Mouse (Mus musculus): Measurements from ENCODE around the gene Pirb.
"Not testable (repeated sequence)": the region's sequence is repeated elsewhere in the genome, so short reads cannot be mapped to it uniquely, and the experiment has no call there.

The Pirb gene

DNA sequence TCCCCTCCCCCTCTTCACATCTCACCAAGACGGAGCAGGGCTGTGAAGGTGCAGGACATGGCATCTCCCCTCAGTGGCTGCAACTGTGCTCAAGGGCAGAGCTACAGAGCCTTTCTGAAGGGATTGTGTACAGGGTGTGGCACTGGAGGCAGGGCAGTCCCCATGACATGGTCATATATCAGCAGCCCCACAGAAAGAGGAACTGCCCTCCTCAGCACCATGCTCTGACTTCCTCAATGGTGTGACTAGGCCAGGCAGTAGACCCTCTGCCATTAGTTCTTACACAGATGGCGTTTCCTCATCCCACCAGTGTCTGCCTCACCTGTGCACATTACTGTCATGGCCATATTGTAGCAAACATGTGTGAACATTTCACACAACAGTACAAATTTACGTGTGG is at the start of gene Pirb:
Pirb (minus strand) TSS at position 124 of the 400 bp plus-strand sequence.
- not testable (repeated sequence) for DNase-seq

DNA sequence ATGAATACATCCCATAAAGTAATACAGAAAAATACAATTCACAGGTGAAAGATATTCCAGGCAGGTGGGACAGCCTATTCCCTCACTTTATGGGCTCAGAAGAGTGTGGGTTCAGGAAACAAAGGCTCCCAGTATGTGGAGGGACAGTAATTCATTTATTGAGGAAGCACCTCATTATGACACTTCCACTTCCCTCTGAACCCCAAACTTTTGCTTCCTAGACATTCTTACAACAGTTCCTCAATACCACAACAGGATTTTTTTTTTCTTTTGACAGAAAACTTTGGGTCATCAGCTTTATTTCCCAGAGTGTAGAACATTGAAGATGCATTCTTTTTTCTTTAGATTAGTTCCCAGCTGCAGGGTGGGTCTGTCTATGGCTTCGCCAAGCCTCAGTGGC is 12.5 kb upstream of the Pirb start:
- not testable (repeated sequence) for DNase-seq

DNA sequence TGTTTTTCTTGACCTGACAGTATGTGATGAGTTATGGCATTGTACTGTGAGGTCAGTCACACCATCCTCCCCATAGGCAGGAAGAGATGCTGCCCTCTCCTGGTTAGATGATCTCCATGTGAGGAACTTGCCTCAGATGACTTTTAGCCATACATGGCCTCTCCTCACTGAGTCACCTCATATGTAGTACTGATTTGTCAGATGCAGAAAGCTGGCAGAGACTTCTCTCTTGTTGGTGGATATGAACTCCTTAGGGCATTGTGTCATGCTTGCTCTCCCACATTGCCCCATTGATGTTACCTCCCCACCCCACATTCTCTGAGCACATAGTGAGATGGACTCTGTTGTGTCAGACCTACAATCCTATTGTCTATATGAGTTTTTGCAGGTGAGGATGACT is 5.3 kb upstream of the Pirb start:
- DNase-seq = not testable (repeated sequence)

DNA sequence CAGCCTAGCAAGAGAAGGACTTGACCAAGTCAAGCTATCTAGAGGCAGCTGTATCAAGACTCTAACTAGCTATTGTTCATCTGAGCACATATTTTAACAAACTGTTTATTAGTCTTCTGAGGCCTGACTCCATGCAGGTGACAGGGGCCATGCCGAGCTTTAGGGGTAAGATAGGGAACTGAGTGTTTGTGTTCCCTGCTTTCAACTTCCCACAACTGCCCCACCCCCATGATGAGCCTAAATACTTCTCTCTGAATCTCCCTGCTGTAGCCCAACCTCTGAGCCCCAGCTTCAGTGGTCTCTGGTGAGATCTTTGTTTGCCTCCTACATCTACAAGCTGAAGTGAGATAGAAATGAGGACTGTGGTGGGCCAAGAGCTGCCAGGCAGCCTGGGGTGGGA is 4.9 kb downstream of the Pirb start:
- DNase-seq = peak in 1 of 2 experiments; percentile 21

DNA sequence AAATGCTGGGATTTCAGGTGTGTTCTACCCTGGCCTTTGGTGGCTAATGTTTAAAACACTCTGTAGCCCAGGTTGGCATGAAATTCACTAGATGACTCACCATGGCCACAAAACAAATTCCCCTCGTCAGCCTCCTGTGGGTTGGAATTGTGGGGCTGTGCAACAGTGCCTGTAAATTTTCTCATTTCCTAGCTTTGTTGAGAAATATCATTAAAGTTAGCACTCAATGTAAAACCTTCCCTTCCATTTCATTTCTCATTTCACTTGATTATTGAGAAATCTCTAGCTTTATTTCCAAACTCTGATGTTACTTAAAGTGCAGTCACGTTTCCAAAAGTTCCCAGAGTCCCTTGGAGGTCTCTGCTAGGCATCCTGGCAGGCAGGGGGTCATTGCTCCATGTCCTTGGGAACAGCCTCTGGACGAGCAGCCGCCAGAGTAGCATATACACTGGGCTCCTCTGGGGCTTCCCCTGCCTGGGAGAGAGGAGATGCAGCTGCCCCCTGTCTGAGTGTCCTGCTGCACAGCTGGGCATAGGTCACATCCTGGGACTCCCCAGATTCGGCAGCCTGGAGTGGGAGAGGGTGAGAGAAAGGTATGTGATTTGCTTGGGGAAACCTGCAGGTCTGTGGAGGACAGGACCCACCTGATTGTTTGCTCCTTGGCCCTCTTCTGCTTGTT is 7.8 kb downstream of the Pirb start:
- DNase-seq = no peak

DNA sequence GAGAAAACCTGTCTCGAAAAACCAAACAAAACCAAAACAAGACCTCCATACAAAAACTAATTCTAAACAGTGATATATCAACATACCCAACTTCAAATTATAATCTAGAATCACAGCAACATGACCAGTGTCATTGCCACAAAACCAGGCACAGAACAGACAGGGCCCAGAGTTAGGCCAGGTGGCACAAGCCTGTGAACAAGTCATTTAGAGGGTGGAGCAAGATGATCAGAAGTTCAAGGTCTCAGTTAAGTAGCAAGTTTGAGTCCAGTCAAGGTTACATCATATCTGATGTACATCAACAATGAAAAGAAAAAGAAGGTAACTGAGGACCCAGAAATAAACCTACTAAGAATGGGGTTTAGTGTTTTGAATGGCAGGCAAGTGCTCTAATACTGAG is 11.2 kb downstream of the Pirb start:
- no peak for DNase-seq

DNA sequence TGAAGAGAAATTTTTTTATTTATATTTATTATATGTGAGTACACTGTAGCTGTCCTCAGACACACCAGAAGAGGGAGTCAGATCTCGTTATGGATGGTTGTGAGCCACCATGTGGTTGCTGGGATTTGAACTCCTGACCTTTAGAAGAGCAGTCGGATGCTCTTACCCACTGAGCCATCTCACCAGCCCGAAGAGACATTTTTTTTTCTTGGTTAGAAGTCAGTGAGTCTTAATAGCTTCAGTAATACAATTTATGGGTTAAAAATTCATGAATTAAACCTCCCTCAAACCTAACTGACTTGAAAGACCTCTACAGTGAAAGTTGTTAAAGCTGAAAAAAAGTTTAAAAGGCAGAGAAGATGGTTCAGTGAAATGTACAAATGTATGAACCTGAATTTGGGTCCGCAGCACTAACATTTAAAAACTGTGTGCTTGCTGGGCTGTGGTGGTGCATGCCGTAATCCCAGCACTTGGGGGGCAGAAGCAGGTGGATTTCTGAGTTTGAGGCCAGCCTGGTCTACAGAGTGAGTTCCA is 11.7 kb downstream of the Pirb start:
- not testable (repeated sequence) for DNase-seq

DNA sequence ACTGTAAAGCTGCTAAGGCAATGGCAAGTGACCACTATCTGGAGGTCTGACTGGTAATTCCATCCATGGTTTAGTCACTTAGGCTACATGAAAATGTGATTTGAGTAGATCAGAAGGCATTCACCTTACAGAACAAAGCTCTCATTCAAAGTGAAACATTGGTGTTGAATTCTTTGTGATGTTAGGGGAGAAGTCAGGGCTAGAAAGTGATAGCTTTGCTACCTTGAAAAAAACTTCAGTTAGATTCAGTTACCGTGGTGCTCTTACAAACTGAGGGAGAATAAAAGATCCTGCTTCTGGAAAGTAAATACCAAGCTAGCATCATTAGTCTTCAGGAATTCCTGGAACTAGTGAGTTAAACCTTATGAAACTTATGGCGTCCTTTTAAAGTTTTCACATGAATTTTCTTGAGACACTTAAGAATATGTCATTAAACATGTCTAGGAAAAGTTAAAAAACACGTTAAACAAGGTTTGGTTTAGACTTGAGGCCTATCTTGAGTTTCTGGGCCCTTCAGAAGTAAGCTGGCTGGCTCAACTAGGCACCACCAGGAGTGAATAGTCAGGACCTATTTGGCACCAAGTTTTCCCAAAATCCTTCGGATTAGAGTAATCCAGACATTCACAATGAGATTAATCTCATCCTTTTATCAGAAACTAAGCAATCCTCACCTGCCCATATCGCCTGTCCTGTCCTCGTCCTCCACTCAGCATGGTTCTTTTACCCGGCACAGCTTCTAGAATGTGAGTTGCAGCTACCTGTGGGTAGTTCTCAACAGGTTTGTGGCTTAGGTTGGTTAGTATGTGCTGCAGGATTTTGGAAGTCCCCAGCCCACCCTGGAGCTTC is 12.4 kb downstream of the Pirb start:
- no peak for DNase-seq

DNA sequence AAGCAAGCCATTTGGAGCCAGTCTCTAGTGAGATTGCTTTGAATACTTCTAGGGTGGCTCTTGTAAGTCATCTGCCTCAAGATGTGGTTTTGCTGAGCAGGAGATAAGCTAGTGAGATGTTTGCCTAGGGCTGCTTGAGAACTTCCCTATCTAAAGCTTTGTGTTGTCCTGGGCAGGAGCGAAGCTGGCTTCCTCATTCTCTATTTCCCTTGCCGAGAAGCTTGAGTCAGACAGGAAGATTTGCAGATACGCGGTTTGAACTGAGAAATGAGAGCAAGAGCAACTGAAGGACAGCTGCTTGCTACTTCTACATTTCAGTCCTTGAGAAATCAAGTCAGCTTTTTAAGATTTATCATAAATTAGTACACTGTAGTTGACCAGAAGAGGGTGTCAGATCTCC is 13.2 kb downstream of the Pirb start:
- DNase-seq = no peak

DNA sequence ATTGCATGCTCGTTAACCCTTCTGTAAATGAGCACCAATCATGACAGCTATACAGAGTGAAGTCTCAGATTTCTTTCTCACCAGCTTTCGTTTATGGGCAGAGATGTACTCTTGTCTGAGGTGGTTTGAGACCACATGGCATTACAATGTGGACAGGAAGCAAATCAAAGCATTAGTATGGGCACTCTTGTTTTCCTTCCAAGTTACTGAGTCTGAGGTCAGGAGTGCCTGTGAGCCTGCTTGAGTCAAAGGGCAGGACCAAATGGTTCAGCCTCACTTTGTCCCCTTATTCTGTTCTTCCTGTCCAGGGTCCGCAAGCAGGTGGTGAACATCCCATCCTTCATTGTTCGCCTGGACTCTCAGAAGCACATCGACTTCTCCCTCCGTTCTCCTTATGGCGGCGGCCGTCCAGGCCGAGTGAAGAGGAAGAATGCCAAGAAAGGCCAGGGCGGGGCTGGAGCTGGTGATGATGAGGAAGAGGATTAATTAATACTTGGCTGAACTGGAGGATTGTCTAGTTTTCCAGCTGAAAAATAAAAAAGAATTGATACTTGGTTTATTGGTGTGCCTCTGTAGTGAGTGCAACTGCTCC is 13.8 kb downstream of the Pirb start:
- DNase-seq = no peak

DNA sequence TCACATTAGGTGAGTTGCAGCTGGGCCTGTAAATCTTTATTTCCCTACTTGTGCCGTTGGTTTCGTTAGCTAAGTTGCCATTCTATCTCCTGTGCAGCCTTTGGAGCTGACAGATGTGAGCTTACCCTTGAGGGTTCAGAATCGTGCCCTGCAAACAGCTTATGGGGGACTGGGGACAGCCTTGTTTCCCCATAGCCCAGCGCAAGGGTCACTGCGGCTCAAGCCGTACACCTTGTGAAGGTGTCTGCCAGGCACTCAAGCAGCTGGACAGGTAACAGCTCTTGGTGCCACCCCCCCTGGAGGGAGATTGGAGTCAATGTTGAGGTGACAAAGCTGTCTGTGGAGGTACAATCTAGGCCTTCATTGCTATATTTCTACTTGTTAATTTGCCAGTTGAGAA is 14.3 kb downstream of the Pirb start:
- no peak for DNase-seq

DNA sequence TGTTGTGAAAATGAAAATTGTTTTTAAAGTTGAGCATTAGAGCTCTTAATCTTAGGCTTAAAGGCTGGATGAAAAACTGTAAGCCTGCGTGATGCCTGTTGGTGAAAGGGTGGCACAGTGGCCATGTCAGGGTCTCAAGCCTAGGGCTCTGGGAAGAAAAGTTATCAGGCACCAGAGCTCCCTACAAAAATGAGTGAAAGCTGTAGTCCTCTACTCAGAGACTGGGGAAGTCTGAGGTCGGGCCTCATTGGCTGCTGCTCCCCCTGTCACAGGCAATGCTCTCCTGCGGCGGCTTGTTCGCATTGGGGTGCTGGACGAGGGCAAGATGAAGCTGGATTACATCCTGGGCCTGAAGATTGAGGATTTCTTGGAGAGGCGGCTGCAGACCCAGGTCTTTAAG is 14.7 kb downstream of the Pirb start:
- DNase-seq = not testable (repeated sequence)

DNA sequence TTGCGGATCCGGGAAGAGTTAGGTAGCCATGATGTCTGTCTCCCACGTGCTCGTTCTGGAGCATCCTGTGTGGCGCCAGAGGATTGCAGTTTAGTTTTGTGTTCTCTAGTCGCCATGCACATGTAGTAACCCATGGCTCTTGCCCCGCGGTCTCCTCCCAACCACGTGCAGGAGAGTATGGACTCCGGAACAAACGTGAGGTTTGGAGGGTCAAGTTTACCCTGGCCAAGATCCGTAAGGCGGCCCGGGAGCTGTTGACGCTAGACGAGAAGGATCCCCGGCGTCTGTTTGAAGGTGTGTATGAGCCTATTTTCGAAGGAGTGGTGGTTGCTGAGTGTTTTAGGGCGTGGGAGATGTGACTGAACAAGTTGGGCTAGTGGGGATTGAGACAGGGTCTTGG is 15.7 kb downstream of the Pirb start:
- no peak for DNase-seq

DNA sequence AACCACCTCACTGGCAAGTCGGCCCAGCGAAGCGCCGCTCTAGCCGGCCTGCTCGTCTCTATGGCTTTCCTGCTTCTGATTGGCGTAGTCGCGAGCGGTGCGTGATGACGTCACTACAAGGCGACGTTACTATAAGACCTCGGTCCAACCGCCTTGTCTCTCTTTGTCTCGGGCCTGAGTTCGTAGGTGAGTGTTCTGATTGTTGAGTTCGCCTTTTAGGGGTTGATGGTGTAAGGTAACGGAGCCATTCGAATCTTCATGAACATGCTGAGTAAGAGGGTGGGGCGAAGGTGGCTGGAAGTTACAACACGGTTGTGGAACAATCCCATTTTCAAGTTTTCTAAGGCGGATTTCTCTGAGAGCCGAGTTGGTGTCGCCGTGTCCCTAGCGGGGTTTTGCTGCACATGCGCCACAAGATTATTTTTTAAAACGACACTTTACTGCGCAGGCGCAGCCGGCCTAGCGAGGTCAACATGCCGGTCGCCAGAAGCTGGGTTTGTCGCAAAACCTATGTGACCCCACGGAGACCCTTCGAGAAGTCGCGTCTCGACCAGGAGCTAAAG is 16.2 kb downstream of the Pirb start, which contains the start of gene Rps9:
Rps9 (plus strand) TSS at position 115 of the 563 bp plus-strand sequence.
- DNase-seq = peak; percentile 98

DNA sequence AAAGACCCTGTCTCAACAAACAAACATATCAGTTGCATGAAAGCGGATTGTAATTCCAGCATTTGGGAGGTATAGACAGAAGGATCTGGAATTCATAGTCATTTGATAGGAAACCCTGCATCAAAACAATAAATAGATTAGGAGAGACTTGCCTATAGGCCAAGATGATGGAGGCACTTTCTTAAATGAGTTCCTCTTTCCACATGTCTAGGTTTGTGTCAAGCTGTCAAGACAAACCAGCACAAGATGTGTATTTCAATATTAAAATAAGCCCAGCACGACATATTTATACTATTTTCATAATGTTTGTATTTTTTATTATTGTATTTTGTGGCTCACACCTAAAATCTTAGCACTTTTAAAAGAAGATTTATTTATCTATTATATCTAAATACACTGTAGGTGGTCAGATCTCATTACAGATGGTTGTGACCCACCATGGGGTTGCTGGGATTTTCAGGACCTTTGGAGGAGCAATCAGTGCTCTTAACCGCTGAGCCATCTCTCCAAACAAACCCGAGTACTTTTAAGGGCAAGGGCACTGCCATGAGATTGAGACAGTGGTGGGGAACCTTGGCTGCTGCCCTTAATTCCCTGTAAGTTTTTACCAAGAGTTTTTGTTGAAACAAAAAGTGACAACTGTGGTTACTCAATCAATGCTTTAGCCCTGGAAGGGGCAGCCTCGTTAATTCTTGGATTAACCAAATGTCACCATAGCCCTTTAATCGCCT is 16.9 kb downstream of the Pirb start:
- DNase-seq = no peak

DNA sequence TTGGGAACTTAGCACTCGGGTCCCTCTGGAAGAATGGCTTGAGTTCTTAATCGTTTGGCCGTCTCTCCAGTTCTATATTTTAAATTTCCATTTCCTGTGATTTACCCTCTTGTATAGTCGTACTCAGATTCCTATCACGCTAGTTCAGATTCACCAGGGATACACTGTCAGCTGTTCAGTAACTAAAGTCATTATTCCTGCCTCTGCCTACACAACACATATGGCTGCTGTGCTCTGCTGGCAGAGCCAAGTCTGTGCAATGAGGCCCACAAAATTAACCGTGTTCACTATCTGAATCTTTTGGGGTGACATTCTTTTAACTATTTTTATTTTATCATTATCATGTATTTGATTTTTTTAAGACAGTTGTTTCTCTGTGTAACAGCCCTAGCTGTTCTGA is 21.7 kb downstream of the Pirb start:
- DNase-seq = no peak

DNA sequence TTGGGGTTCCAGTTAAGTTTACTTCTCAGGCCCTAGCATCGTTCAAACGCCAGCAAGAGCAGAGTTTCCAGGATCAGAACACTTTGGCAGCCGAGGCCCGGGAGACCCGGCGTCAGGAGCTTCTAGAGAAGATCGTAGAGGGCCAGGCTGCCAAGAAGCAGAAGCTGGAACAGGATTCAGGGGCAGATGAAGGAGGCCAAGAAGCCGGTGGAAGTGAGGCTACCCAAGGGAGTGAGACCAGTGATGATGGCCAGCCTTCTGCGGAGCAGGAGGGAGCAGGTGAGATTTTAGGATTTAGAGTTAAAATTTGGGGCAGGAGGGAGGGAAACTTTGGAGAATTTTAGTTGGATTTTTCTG is 25.3 kb downstream of the Pirb start:
- DNase-seq = peak in 1 of 2 experiments; percentile 17

DNA sequence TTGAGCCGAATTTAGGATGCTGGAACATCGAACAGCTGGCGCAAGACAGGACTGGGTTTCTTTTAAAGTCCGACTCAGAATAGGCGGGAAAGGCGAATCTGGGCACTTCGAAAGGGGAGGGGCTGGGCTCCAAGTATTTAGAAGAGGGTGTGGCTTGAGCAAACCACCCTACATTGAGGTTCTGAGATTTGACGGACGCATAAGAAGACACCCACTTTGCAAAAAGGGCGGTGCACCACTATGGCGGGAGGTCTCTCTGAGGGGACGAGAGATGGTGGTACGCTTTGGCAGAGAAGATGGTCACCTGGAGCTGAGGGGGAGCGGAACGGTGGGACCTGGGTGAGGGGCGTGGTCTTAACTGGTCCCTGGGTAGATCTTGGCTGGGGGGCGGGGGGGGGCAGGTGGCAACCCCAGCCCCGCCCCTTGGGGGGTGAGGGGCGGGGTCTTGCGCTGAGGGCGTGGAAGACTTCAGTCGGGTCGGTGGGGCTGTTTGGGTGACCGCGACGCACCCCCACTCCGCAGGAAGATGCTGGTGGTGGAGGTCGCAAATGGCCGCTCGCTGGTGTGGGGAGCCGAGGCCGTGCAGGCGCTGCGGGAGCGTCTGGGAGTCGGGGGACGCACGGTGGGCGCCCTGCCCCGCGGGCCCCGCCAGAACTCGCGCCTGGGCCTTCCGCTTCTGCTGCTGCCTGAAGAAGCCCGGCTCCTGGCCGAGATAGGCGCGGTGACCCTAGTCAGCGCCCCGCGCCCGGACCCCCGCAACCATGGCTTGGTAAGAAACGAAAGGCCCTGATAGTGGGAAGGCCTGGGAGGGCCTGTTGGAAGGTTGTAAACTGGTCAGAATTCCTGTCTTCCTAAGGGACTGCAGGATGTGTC is 25.9 kb downstream of the Pirb start:
- DNase-seq = peak; percentile 83 to 85

DNA sequence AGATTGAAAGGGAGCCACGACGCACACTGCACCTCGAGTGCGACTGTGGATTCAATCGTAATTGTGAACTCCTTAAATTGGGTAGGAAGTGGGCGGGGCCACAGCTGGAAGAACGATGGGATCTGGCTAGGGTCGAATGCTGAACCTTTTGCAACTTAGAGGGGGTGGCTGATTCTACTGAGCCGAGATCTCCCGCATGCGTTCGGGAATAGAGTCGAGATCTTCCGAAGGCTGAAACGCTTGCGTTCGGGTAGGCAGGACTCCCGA is 26.4 kb downstream of the Pirb start:
- DNase-seq = no peak

DNA sequence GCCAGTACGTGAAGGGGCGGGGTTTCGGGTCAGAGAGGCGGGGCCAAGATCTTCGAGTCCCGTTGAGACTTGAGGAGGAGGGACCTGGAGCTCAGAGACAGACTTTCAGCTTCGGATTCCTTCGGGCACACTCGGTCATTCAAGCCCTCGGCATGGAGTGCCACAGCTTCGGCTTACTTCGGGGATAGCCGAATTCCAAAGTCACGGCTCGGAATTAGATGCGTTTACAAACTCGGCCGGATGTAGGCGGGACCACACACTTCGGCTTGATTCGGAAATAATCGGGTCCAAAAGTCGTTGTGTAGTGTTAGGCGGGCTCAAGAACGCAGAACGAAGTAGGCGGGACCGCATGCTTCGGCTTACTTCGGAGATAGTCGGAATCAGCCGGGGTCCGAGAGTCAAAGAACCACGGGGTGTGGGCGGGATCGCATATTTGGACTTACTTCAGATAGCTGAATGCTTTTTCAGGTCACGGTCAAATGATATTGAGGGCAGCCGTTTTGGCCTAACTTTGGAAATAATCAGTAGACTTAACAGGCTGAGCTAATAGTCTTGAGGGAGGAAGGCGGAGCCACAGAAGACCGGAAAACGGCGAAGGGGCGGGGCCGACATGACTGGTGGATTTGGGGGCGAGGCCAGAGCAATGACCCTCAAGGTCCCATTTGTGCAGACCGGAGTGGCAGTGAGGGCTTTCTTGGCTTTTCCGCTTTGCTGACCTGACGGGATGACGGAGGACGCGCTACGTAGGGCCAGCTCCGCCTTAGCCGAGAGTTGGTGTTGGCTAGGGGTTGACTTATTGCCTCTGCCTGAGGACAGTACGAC is 27.0 kb downstream of the Pirb start, which contains the start of gene Mboat7:
Mboat7 (minus strand) TSS at position 537 of the 822 bp plus-strand sequence.
- DNase-seq = peak; percentile 98 to 99

Measured in kidney, postnatal 36 days (tissue).